Mouse (Mus musculus) ES-Bruce4 (cell line): Measurements from ENCODE around the gene Slc30a10. TPM values are rescaled to one million over a fixed set of nuclear protein-coding genes. Genes with fewer than 3 reads are reported as not detected.

ENCODE experiments used
- H3K27ac ChIP-seq: 2 replicates; pipeline ENCODE4 v1.5.1; 2012; ENCODE audit warnings: low read length, inconsistent platforms; ENCODE audit not compliant: insufficient read depth
- H3K27me3 ChIP-seq: 2 replicates; pipeline ENCODE4 v1.6.1; 2012; ENCODE audit warnings: mild to moderate bottlenecking, low read length, inconsistent platforms; ENCODE audit not compliant: control insufficient read depth, poor library complexity, insufficient read depth, severe bottlenecking
- H3K36me3 ChIP-seq: 2 replicates; pipeline ENCODE4 v1.6.1; 2012; ENCODE audit warnings: inconsistent platforms, mild to moderate bottlenecking, low read length, moderate library complexity; ENCODE audit not compliant: control insufficient read depth, poor library complexity, insufficient read depth, severe bottlenecking
- H3K4me1 ChIP-seq: one replicate; pipeline ENCODE4 v1.8.1; 2011; ENCODE audit warnings: low read length; ENCODE audit not compliant: control insufficient read depth, insufficient read depth
- H3K4me3 ChIP-seq: 2 replicates; pipeline ENCODE4 v1.5.1; 2011; ENCODE audit warnings: low read depth, mild to moderate bottlenecking, low read length
- H3K9ac ChIP-seq: 2 replicates; pipeline ENCODE4 v1.6.1; 2012; ENCODE audit warnings: low read depth, mild to moderate bottlenecking, inconsistent platforms; ENCODE audit not compliant: poor library complexity, severe bottlenecking
- H3K9me3 ChIP-seq: replicated peaks from 2 replicates; pipeline ENCODE4 v1.6.1; 2012; ENCODE audit warnings: mild to moderate bottlenecking, low read length, inconsistent platforms; ENCODE audit not compliant: control insufficient read depth, poor library complexity, insufficient read depth, severe bottlenecking
- CTCF ChIP-seq: IDR thresholded peaks from one replicate; pipeline ENCODE4 v1.8.1; 2011; ENCODE audit warnings: low read depth, low read length
- EP300 ChIP-seq: IDR thresholded peaks from 2 replicates; pipeline ENCODE4 v1.6.1; 2011; ENCODE audit warnings: low read depth, low read length; ENCODE audit not compliant: insufficient read depth
- POLR2A ChIP-seq: IDR thresholded peaks from one replicate; pipeline ENCODE4 v1.8.1; 2011; ENCODE audit warnings: low read length; ENCODE audit not compliant: insufficient read depth
- polyA plus RNA-seq: library from polyadenylated mRNA; stranded (reverse); fragments of >200 nt; gene quantifications from 2 replicates; pipeline ENCODE4 v1.2.4, GENCODE M21; 2011; ENCODE audit warnings: low read depth; ENCODE audit not compliant: missing spikeins, insufficient read depth, insufficient read length

The Slc30a10 gene
- polyA plus RNA-seq, 1 experiment = not detected

GRCm38 (mm10) chr1:185426583-185426982 is 28.1 kb upstream of the Slc30a10 start:
- Histone ChIP-seq H3K27me3 (no peaks in the 10 kb centered on the region), H3K4me3 (no peak overlapping the region), H3K4me1 (no peaks in the 10 kb centered on the region), H3K9me3 (peaks cover 15% of the 10 kb centered on the region), H3K27ac (no peak overlapping the region), H3K9ac (no peak overlapping the region), H3K36me3 (peaks cover 52% of the 10 kb centered on the region)
- TF ChIP-seq CTCF (no peak), POLR2A (no peak), EP300 (no peak)

- no peaks in the 10 kb centered on the region for H3K4me1 ChIP-seq
- no peak overlapping the region for H3K27ac ChIP-seq
- H3K4me3 ChIP-seq = no peak overlapping the region
- TF ChIP-seq POLR2A (no peak), CTCF (no peak), EP300 (no peak)
- peaks cover 26% of the 10 kb centered on the region for H3K36me3 ChIP-seq
- H3K9me3 ChIP-seq = peaks cover 15% of the 10 kb centered on the region
- no peaks in the 10 kb centered on the region for H3K27me3 ChIP-seq
- H3K9ac ChIP-seq = no peak overlapping the region
These were observed 24.2 kb upstream of the Slc30a10 start for GRCm38 (mm10) chr1:185430488-185430887.

- Histone ChIP-seq H3K4me3 (no peak overlapping the region), H3K9ac (no peak overlapping the region), H3K9me3 (peaks cover 15% of the 10 kb centered on the region), H3K27me3 (no peaks in the 10 kb centered on the region), H3K4me1 (no peaks in the 10 kb centered on the region), H3K27ac (no peak overlapping the region), H3K36me3 (peaks cover 22% of the 10 kb centered on the region)
- TF ChIP-seq EP300 (no peak), CTCF (no peak), POLR2A (no peak)
These were observed 23.2 kb upstream of the Slc30a10 start for GRCm38 (mm10) chr1:185431245-185431997.

GRCm38 (mm10) chr1:185431998-185432317 is 22.7 kb upstream of the Slc30a10 start:
- Histone ChIP-seq H3K4me3 (no peak overlapping the region), H3K4me1 (no peaks in the 10 kb centered on the region), H3K9ac (no peak overlapping the region), H3K36me3 (peaks cover 19% of the 10 kb centered on the region), H3K27ac (no peak overlapping the region), H3K9me3 (peaks cover 15% of the 10 kb centered on the region), H3K27me3 (no peaks in the 10 kb centered on the region)
- TF ChIP-seq EP300 (no peak), POLR2A (no peak), CTCF (no peak)

- peaks cover 8% of the 10 kb centered on the region for H3K9me3 ChIP-seq
- H3K27ac ChIP-seq = no peak overlapping the region
- peaks cover 9% of the 10 kb centered on the region for H3K36me3 ChIP-seq
These were observed 21.5 kb upstream of the Slc30a10 start for GRCm38 (mm10) chr1:185433112-185433511.

GRCm38 (mm10) chr1:185438841-185439580 is 15.6 kb upstream of the Slc30a10 start:
- Histone ChIP-seq H3K9ac (no peak overlapping the region), H3K36me3 (no peaks in the 10 kb centered on the region), H3K4me1 (no peaks in the 10 kb centered on the region), H3K9me3 (no peaks in the 10 kb centered on the region), H3K27me3 (no peaks in the 10 kb centered on the region), H3K4me3 (no peak overlapping the region), H3K27ac (no peak overlapping the region)
- no peak for TF ChIP-seq EP300
- no peak for TF ChIP-seq CTCF
- TF ChIP-seq POLR2A = no peak

More at GRCm38 (mm10) chr1:185433112-185433511, 21.5 kb upstream of the Slc30a10 start:
- TF ChIP-seq CTCF = no peak
- no peak for TF ChIP-seq POLR2A
- no peak for TF ChIP-seq EP300
- Histone ChIP-seq H3K9ac (no peak overlapping the region), H3K4me3 (no peak overlapping the region), H3K27me3 (no peaks in the 10 kb centered on the region), H3K4me1 (no peaks in the 10 kb centered on the region)
